Mouse (Mus musculus) left cerebral cortex, postnatal 4 days (tissue): ENCODE measurements around the gene Clip3. TPM values are rescaled to one million over a fixed set of nuclear protein-coding genes. Genes with fewer than 3 reads are reported as not detected.
A peak's percentile ranks its signal among the peaks of the same experiment; 100 is the strongest.

Experiments used
- DNase-seq: peaks from one replicate; pipeline ENCODE4 v3.0.0-alpha.2; 2022
- intact Hi-C: fragments of 180-260 bp; cut with DNase I; formaldehyde crosslinking; loops from one replicate; pipeline ENCODE4 v1.15.1; 2025
- total RNA-seq, 2 experiments: library from RNA; stranded (reverse); gene quantifications; 2 replicates each; pipeline ENCODE4 v1.2.3; 2021

Clip3 gene
- total RNA-seq, 2 experiments from 2014 or later = 403 to 414 TPM

GRCm38 (mm10) chr7:30293795-30294194 lies 2.3 kb downstream of the Clip3 start:
- intact Hi-C loops = no loop called here
- peak; percentile 46 for DNase-seq

GRCm38 (mm10) chr7:30294296-30294695 lies 2.8 kb downstream of the Clip3 start:
- DNase-seq = no peak
- intact Hi-C loops = no loop called here

DNA sequence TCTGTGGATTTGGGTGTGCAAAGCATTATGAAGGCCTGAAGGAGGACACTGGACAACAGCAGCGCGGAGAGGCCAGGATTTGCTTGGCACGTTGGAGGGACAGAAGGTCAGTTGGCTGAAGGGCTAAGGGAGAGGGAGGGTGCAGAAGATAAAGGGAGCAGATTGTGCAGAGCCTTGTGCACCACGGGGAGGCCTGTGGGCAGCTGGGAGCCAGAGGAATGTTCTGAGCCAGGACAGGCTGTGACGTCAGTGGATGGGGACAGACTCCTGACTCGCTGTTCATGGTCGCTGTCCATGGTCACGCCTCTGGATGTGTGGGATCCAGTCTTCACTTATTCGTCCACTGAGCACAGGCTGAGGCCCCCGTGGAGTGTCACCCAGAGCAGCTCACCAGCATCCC lies 3.6 kb downstream of the Clip3 start:
- intact Hi-C loops = no loop called here
- peak; percentile 76 for DNase-seq

GRCm38 (mm10) chr7:30296816-30297215 lies 5.3 kb downstream of the Clip3 start:
- DNase-seq = no peak
- intact Hi-C loops = no loop called here

DNA sequence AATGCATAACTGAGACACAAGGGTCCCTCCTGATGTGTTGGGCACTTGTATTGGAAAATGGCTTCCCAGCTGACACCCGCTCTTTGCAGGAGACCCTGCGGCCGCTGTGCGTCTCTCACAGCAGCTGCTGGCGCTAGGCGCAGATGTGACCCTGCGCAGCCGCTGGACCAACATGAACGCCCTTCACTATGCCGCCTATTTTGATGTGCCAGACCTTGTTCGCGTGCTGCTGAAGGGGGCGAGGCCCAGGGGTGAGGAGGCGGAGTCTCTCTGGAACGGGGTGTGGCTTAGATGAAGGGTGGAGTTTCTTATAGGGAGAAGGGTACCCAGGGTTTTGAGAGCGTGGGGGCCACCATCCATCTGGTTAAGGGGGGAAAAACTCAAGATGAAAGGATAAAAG lies 5.7 kb downstream of the Clip3 start:
- no peak for DNase-seq
- intact Hi-C loops = no loop called here

DNA sequence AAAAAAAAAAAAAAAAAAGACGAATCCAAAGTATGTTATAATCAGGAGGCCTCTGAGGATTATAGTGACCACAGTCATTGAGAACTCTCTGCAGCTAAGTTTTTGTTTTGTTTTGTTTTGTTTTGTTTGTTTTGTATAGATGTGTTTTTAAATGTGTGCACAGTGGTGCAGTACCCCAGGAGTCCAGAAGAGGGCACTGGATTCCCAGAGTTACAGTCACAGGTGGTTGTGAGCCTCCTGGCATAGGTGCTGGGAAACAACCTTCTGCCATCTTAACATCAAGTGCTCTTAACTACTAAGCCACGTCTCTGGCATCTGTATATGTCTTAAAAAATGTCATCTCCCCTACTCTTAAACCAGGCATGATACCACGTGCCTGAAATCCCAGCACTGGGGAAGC lies 9.4 kb downstream of the Clip3 start:
- intact Hi-C loops = no loop called here
- DNase-seq = no peak

- DNase-seq = no peak
- intact Hi-C loops = no loop called here
Measured at GRCm38 (mm10) chr7:30306083-30306779, 14.7 kb downstream of the Clip3 start.

DNA sequence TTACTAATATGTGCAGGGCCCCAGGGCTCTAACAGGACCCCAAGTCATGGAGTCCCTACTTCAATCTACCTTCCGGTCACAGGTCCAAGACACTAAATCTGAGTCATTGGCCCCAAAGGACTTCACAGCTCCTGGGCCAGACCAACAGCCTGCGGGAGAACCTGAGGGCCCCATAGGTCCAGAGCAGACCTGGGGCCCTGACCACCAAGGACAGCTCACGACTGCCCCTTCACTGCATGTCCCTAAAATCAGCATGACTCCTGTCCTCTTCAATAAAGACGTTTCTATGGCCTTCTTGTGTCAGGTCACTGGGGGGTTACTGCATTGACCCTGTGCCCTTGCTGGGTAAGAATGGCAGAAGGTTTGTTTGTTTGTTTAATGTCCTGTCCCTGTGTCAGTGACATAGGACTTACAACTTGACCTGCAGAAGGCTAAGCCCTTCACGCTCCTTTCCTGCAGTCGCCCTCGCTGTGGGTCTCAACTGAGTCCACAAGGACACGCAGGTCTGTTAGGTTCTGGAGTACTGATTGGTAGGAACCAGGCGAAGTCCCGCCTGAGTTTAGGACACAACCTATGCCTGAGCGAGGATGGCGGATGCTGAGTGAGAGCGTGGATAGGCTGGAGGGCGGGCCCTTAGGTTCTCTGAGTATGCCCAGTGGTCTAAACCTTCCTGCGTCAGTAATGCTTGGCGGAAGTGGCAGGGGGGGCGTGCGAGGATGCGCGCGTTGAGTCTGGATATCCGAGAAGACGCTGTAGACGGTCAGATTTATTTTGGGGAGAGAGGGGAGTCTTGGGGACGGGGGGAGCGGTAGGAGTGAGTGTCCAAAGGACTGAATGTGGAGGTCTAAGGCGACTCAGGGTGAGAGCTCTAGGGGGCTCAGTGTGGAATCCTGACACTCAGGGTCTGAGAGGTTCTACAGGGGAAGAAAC lies 16.8 kb downstream of the Clip3 start, which contains the start of gene Alkbh6:
Gene Alkbh6 (plus strand): TSS at position 642 of the 930 bp plus-strand sequence.
- DNase-seq = peak; percentile 94
- intact Hi-C loops = no loop called here

GRCm38 (mm10) chr7:30309395-30310129 lies 18.0 kb downstream of the Clip3 start:
- DNase-seq = no peak
- intact Hi-C loops = no loop called here

DNA sequence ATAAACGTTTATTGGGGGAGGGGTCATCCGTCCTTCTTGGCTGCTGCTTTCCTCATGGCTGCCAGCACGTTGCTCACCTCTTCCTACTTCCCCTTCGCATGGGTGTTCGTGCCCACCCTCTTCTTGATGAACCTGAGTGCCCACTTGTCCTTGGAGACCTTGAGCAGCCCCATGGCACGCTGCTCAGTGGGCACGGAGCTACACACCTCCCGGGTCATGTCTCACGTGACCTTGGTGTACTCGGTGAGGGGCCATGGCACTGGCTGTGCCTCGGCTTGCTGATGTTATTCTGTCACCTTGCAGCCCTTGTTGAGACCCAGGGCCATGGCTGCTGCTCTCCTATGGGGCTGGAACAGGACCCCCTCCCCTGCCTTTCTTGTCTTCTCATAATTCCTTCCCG lies 18.6 kb downstream of the Clip3 start:
- intact Hi-C loops = no loop called here
- no peak for DNase-seq

DNA sequence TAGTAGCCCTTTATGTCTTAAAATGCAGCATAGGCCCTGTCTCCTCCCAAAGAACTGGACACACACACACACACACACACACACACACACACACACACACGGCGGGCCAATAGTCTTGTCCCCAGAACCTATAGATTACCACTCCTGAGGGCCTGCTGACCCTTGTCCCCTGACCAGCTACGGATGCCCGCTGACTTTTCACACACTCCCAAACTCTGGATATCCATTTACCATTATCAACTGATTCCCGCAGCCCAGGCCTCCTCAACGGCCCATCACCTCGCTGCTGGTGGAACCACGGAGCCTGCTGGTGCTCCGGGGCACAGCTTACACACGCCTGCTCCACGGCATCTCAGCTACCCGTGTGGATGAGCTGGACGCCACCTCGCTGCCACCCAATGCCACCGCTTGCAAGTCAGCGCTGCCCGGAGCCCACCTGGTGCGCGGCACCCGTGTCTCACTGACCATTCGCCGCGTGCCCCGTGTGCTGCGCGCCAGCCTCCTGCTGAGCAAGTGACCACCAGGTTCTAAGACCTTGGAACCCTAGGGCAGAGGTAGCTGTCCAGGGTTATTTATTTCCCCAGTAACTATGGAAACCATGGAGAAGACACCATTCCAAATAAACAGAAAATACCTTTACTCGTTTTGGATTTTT lies 22.3 kb downstream of the Clip3 start:
- intact Hi-C loops = no loop called here
- DNase-seq = no peak

- DNase-seq = no peak
- intact Hi-C loops = no loop called here
Measured at GRCm38 (mm10) chr7:30314721-30315155, 23.2 kb downstream of the Clip3 start, which contains the start of gene Syne4. TSS of gene Syne4 (plus strand) at chr7:30314807.

- intact Hi-C loops = no loop called here
- no peak for DNase-seq
Measured at GRCm38 (mm10) chr7:30315559-30316529, 24.3 kb downstream of the Clip3 start.

DNA sequence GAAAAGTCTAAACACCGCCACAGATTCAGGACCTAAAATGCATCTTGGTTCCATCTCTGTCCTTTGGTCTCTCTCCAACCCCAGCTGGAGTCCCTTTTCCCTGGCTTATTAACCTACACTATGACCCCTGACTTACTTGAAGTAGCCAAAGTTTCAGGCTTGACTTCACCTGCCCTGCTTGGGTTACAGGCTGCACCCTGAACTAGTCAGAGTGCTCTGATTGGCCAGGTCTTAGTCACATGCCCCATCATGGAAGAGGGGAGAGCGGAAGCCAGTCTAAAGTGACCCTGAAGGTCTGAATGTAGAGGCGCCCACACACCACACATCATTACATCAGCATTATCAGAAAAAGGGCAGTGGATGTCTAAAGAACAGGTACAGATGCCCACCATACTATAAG lies 26.6 kb downstream of the Clip3 start:
- intact Hi-C loops = no loop called here
- DNase-seq = no peak

- intact Hi-C loops = no loop called here
- no peak for DNase-seq
Measured at GRCm38 (mm10) chr7:30320946-30321345, 29.4 kb downstream of the Clip3 start.

GRCm38 (mm10) chr7:30321539-30322284 lies 30.2 kb downstream of the Clip3 start, which contains the start of gene E130208F15Rik:
TSS of gene E130208F15Rik (plus strand) at chr7:30321740.
- DNase-seq = peak; percentile 46
- intact Hi-C loops = no loop called here

DNA sequence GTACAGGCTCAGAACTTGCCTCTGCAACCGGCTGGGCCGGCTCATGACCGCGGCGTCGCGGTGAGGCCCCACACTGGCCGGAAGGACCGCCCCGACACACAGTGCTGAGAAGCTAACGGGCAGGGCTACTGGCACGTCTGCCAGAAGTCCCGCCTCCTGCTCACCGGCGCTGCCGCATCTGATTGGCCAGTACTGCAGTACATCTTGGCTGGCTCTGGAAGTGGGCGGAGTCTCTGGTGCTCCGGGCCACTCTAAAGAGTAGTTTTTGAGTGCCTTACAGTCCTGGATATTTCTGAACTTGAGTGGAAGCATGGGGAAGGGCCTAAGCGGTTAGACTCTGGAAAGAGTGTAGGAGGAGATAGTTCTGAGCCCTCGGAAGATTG lies 30.7 kb downstream of the Clip3 start:
- intact Hi-C loops = no loop called here
- peak; percentile 99 for DNase-seq

GRCm38 (mm10) chr7:30322865-30323264 lies 31.3 kb downstream of the Clip3 start:
- DNase-seq = no peak
- intact Hi-C loops = no loop called here

DNA sequence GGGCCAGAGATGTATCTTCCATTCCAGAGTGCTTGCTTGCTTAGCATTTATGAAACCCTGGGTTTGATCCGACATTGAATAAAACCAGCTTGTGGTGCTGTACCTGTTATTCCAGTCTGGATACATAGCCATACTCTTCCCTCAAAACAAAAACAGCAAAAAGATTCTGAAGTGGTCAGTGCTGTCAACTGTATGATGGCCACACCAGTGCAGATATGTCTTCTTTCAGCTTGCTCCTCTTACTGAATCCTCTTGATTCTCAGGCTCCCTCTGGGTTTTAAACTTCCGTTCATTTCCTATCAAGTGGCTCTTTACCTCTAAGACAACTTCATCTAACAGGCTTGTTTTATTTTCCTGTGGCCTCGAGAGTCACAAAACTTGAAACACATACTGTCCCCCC lies 32.3 kb downstream of the Clip3 start, which contains the start of gene Sdhaf1:
Gene Sdhaf1 (minus strand): TSS at position 101 of the 400 bp plus-strand sequence.
- no peak for DNase-seq
- intact Hi-C loops = no loop called here
